Mouse (Mus musculus) small intestine, adult 2 months (tissue): ENCODE results near the gene H2al1c.
"Not testable (repeated sequence)": the region's sequence is repeated elsewhere in the genome, so short reads cannot be mapped to it uniquely, and the experiment has no call there.

ENCODE experiments used
- CTCF ChIP-seq: fragments of 200-500 bp; IDR thresholded peaks from 2 replicates; pipeline ENCODE4 v1.5.1; 2012; ENCODE audit warnings: low read depth, mild to moderate bottlenecking, control low read depth, inconsistent platforms, low read length, moderate library complexity, mixed read lengths; ENCODE audit not compliant: insufficient replicate concordance, insufficient read length; ENCODE audit errors: extremely low read depth
- POLR2A ChIP-seq: fragments of 200-500 bp; IDR thresholded peaks from 2 replicates; pipeline ENCODE4 v1.6.1; 2012; ENCODE audit warnings: low read depth, mild to moderate bottlenecking, control low read depth, inconsistent platforms, low read length, moderate library complexity

- not testable (repeated sequence) for TF ChIP-seq POLR2A, CTCF
These were observed 12.5 kb downstream of the H2al1c start, which contains the start of gene H2al1g for GRCm38 (mm10) chrX:11317956-11318355.
